Comparison of ENCODE assay signal across 8 mouse cellular contexts in the genomic region with DNA sequence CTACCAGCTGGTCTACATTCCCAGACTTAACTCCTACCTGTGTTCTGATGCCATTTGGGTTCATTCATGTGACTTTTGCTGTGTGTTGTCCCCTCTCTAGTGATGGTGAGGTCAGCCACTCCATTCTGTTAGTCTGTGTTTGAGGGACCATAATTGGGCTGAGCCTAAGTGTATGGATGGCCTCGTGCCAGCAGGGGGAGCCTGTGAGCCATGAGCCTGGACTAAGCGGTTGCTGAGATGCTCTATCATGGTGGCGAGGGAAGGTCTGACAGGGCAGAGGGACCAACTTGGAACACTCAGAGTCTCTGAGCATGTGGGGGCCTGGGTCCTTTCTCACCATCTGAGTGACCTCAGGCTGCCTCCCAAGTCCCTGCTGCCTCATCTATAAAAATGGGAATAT. TPM values are rescaled to one million over a fixed set of nuclear protein-coding genes. Genes with fewer than 3 reads are reported as not detected.
DNase-seq lines count a peak whose midpoint lies in the region; ATAC-seq lines count a peak whose summit lies in the region.

No protein-coding gene starts in this region.

- ATAC-seq in hindbrain, embryonic 15.5 days (ENCODE audit: low FRiP score, low read depth): peak; percentile 63

- no peaks in the 10 kb centered on the region for H3K9me3 ChIP-seq in hindbrain, embryonic 15.5 days

- H3K27me3 ChIP-seq in hindbrain, embryonic 15.5 days: no peaks in the 10 kb centered on the region; the same call in 1 of the 2 replicates

- H3K9ac ChIP-seq in hindbrain, embryonic 15.5 days: no peak overlapping the region

- H3K36me3 ChIP-seq in hindbrain, embryonic 15.5 days: no peaks in the 10 kb centered on the region

- WGBS in hindbrain, embryonic 15.5 days: 1% methylated on average over 3 of the region's 3 CpGs

- peak; percentile 68 for DNase-seq in Muller cell, postnatal 12 days (ENCODE audit: inconsistent ontology term)
- DNase-seq in cerebellum, adult 8-10 months: peak; percentile 84
- peak; percentile 63 to 80 for DNase-seq in frontal cortex, postnatal 10 days (ENCODE audit: low spot score in 2 of 2)
- DNase-seq in layer of hippocampus, postnatal 36 days: peak; percentile 77 to 84
- peak; percentile 76 for DNase-seq in lung, postnatal 25 days (ENCODE audit: low spot score)
- peak; percentile 80 for DNase-seq in retina, postnatal 7 days (ENCODE audit: low read depth, low spot score)
- DNase-seq in thymus, postnatal 4 days: peak; percentile 94

- H3K4me3 ChIP-seq in hindbrain, embryonic 15.5 days: no peak overlapping the region

- H3K27ac ChIP-seq in hindbrain, embryonic 15.5 days (replicated peaks): no peak overlapping the region

- no peak overlapping the region for H3K4me2 ChIP-seq in hindbrain, embryonic 15.5 days

- peaks cover 44% of the 10 kb centered on the region for H3K4me1 ChIP-seq in hindbrain, embryonic 15.5 days (replicated peaks)

RNA-seq across cellular contexts. Expression of a gene that starts 8.0 kb away (rescaled TPM):
- polyA plus RNA-seq in hindbrain, embryonic 15.5 days (2015; fragmentation: Nextera tagmentation; extraction: Ambion mirVana): 5.5 and 6.1 TPM in 2 replicates
- total RNA-seq in layer of hippocampus, postnatal 36 days (2021): 10 to 100 TPM; 20.4 to 22.2 TPM

RNA-seq across cellular contexts. Expression of a gene that starts 24.8 kb away (rescaled TPM):
- 218 and 229 TPM in 2 replicates for polyA plus RNA-seq in hindbrain, embryonic 15.5 days (2015; fragmentation: Nextera tagmentation; extraction: Ambion mirVana)
- 100 to 1,000 TPM; 216 to 229 TPM for total RNA-seq in layer of hippocampus, postnatal 36 days (2021)

RNA-seq across cellular contexts. Expression of a gene that starts 41.0 kb away (rescaled TPM):
- 9.8 and 11.1 TPM in 2 replicates for polyA plus RNA-seq in hindbrain, embryonic 15.5 days (2015; fragmentation: Nextera tagmentation; extraction: Ambion mirVana)
- 10 to 100 TPM; 18.4 to 18.6 TPM for total RNA-seq in layer of hippocampus, postnatal 36 days (2021)

RNA-seq across cellular contexts. Expression of a gene that starts 45.3 kb away (rescaled TPM):
- polyA plus RNA-seq in hindbrain, embryonic 15.5 days (2015; fragmentation: Nextera tagmentation; extraction: Ambion mirVana): 4.5 and 5.2 TPM in 2 replicates
- 1 to 10 TPM; 3.9 to 5.0 TPM for total RNA-seq in layer of hippocampus, postnatal 36 days (2021)
